Mouse (Mus musculus): ENCODE measurements at regions not wholly inside any gene's neighbourhood (a gene's known extent, or its start where the extent isn't known, plus 50 kb on each side); places are given as distances from the start of the nearest gene placed in this dataset.

DNA sequence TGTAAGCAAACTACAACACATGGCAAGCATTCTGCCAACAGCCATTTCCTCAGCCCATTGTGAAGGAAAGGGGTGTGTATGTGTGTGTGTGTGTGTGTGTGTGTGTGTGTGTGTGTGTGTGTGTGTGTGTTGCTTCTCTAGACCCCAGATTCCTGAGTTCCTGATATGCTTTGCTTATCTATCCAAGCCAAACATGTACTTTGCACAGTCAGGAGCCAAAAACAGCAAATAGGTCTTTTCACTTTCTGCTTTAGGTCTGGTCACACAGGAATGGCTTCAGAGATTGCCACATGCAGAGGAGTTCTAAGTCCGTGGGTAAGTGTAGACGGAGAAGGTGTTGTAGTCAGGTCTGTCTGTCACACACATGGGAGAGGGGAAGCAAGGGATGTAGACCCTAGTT is 216.7 kb downstream of the Sec61b start:
- no peak for TF ChIP-seq CTCF (IDR thresholded peaks at IDR 0.05; ENCODE audit: low read depth)
- TF ChIP-seq EP300 (IDR thresholded peaks at IDR 0.05; ENCODE audit: low read depth), result no peak

All from heart, postnatal 0 days (tissue).